Mouse (Mus musculus): ENCODE measurements around the gene Atxn10.
A peak's percentile ranks its signal among the peaks of the same experiment; 100 is the strongest.

- no peak for TF ChIP-seq POLR2A (IDR thresholded peaks at IDR 0.05; ENCODE audit: insufficient read length, low read depth)
- no peak for TF ChIP-seq TCF12 (IDR thresholded peaks at IDR 0.05; ENCODE audit: insufficient read depth, poor library complexity, severe bottlenecking)
- peak; percentile 49 for TF ChIP-seq POLR2AphosphoS2 (IDR thresholded peaks at IDR 0.05; ENCODE audit: insufficient read length, low read depth)
- TF ChIP-seq MAX (IDR thresholded peaks at IDR 0.05; ENCODE audit: low read depth) = no peak
- no peak for TF ChIP-seq CEBPB (IDR thresholded peaks at IDR 0.05; ENCODE audit: insufficient read depth, poor library complexity, severe bottlenecking)
- TF ChIP-seq E2F4 (IDR thresholded peaks at IDR 0.05; ENCODE audit: insufficient read depth) = no peak
- no peak for TF ChIP-seq USF1 (IDR thresholded peaks at IDR 0.05; ENCODE audit: low read depth)
- no peak for TF ChIP-seq REST (IDR thresholded peaks at IDR 0.05; ENCODE audit: insufficient read depth, insufficient read length)
- TF ChIP-seq MYOG (IDR thresholded peaks at IDR 0.05; ENCODE audit: control insufficient read depth in 1 of 3, insufficient read depth in 1 of 3, insufficient read length in 2 of 3, low read depth in 2 of 3) = no peak
- TF ChIP-seq SRF (IDR thresholded peaks at IDR 0.05; ENCODE audit: control insufficient read depth, insufficient read length, low read depth) = no peak
- no peak for TF ChIP-seq MYOD1 (IDR thresholded peaks at IDR 0.05; ENCODE audit: control insufficient read depth in 1 of 3, insufficient read length in 2 of 3, low read depth in 2 of 3)
Measured at GRCm38 (mm10) chr15:85469401-85469800, 133.4 kb downstream of the Atxn10 start.

Measured in myocyte (in vitro differentiated cells).